Mouse (Mus musculus) heart, adult 18-20 months (tissue): ENCODE measurements around the gene Gm7075. TPM values are rescaled to one million over a fixed set of nuclear protein-coding genes. Genes with fewer than 3 reads are reported as not detected.
"Not testable (repeated sequence)": the region's sequence is repeated elsewhere in the genome, so short reads cannot be mapped to it uniquely, and the experiment has no call there.

Experiments
- DNase-seq, 2 experiments: peaks; one replicate each; pipeline ENCODE4 v3.0.0; 2021 to 2022; ENCODE audit warnings: mixed read lengths in 1 of 2
- long read RNA-seq, 2 experiments: library from polyadenylated mRNA; stranded (forward); transcript quantifications; one replicate each; pipeline ENCODE4 v2.0.0; 2021
- total RNA-seq, 2 experiments: library from RNA; stranded (reverse); gene quantifications; 2 replicates each; pipeline ENCODE4 v1.2.3; 2021

Gene Gm7075
- not detected for total RNA-seq
- long read RNA-seq, experiment 1, transcript Gm7075-201 (1 exons, 425 nt): major isoform, 18 of 18 reads
- long read RNA-seq, experiment 1, partial matches to known transcripts: 0 of 18 reads
- long read RNA-seq, experiment 1, other reads (novel, unspliced or antisense): 0 of 18 reads
- long read RNA-seq, experiment 2, transcript Gm7075-201 (1 exons, 425 nt): major isoform, 15 of 15 reads
- long read RNA-seq, experiment 2, partial matches to known transcripts: 0 of 15 reads
- long read RNA-seq, experiment 2, other reads (novel, unspliced or antisense): 0 of 15 reads

- peak; percentile 11 to 63 for DNase-seq
Measured at GRCm38 (mm10) chr10:63421739-63422735, at the start of gene Gm7075. Gene Gm7075 (minus strand): TSS chr10:63421789.

GRCm38 (mm10) chr10:63460935-63461334, 39.3 kb upstream of the Gm7075 start:
- DNase-seq: no peak

DNA sequence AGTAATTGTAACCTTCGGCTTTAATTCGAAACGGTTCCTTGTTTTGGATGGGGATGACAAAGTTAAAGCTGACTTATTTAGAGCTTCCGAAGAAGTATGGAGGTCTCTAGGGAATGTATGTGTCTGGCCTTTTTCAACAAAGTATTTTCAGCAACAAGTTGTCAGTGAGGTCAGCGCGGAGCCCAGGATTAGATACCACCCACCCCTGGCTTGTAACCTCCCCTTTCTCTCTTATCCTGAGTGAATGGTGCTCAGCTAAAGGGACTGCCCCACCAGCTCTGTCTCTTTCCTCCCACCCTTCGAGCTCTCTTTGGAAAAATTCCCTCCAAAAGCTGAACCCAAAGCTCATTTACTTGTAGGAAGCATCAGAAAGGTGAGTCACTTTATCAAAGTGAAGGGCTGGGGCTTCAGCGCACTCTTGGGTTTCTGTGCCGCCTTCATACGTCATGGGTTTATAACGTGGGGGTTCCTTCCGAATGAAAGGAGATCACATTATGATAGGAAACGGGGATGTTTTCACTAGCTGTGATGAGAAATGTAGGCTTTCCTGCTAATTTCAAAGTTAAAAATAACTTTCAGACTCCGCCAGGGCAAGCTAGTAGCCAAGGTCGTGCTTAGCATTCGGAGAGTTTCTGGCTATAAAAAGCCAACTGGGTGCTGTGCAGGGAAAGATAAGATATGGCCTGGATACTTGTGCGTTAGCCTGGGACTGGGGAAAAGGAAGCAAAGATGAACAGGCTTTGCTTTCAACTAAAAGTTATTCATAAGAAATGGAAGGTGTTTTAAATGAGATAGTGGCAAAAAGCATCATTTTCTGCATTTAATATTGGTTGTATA, 35.9 kb upstream of the Gm7075 start:
- peak; percentile 54 to 60 for DNase-seq

GRCm38 (mm10) chr10:63455110-63455878, 33.7 kb upstream of the Gm7075 start:
- DNase-seq: no peak

- DNase-seq: no peak
Measured at GRCm38 (mm10) chr10:63453926-63454325, 32.3 kb upstream of the Gm7075 start.

DNA sequence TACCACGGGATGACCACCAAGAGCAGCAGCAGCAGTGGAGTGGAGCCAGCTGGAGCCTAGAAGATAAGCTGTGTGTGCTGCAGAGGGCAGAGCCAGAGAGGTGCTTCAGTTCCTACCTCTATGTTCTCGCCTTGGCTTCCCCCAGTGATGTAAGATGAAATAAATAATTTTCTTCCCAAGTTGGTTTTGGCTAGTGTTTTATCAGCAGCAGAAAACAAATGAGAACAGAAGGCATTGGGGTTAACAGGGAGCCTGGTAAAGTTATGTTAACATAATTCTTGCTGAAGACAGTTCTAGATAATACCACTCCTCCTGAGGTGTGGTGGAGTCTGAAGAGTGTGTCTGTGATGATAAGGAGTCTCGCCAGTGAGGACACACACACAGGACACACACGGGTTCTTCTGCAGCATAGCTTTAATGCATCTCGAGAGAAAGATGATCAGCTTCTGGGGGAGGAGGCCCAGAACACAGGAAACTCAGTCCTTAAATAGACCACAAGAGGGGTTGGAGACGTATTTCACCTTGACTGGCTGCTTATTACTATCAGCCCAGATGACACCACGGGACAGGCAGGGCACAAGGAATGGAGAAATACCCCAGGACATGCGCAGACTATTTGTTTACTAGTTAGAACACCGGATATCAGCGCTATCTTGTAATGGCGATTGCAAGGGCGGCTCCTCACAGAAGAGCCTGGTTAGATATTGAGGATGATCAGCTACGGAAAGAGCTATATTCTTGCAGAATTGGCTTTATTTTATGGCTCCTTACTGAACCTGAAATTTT, 23.2 kb upstream of the Gm7075 start:
- not testable (repeated sequence) for DNase-seq

GRCm38 (mm10) chr10:63439694-63440228, 18.2 kb upstream of the Gm7075 start:
- DNase-seq: no peak

GRCm38 (mm10) chr10:63438736-63439262, 17.2 kb upstream of the Gm7075 start:
- DNase-seq: no peak

- no peak for DNase-seq
Measured at GRCm38 (mm10) chr10:63432887-63433286, 11.3 kb upstream of the Gm7075 start.

DNA sequence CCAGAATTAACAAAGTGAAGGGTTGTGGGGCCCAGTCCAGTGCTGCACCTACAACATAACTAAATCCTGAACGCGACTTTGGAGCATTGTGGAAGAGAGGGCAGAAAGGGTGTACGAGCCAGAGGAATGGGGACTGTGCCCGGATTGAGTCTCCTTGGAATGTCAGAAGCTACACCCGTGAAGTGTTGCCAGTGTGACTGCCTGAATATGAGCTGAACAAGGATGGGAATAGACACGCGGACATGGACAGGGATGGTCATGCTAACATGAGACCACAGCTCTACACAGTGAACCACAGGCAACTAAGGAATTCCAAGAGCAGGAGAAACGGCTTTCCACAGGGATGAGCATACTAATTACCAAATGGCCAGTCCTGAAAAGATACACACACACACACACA, 10.5 kb upstream of the Gm7075 start:
- no peak for DNase-seq

DNA sequence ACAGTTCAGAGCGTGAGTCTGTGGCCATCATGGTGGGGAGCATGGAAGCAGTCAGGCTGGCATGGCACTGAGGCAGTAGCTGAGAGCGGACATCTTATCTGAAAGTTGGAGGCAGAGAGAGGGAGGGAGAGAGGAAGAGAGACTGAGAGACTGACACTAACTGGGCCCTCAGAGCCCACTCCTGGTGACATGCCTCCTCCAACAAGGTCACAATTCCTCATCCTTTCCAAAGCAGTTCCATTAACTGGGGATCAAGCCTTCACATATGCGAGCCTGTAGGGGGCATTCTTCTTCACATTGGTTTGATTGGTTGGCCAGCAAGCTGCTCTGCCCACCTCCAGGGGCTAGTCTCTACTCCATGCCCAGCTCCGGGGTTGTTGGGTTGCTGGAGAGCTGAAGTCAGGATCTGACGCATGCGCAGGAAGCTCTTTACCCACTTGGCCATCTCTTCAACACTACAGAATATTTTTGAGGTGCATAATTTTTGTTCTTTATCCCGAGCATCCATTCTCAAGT, 9.7 kb upstream of the Gm7075 start:
- no peak for DNase-seq

GRCm38 (mm10) chr10:63429785-63430305, 8.3 kb upstream of the Gm7075 start, which contains the start of gene Ctnna3:
Gene Ctnna3 (plus strand): TSS chr10:63430098.
- DNase-seq: peak; percentile 88 to 92

DNA sequence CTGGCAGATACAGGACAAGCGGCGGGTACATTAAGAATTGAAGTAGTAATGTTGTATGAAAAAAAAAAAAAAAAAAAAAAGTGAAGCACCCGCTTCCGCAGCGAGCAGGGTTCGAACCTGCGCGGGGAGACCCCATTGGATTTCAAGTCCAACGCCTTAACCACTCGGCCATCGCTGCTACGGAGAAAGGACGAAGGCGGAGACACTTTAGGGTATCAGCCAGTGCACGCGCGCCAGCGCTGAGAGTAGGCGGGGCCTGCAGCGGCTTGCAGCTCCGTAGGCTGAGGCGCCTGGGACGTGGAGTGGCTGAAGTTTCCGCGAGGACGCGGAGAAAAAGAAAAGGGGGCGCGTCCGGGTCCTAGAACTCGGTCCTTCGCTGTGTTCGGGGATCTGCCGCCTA, 7.8 kb upstream of the Gm7075 start:
- DNase-seq: peak; percentile 97 to 100

- DNase-seq: no peak
Measured at GRCm38 (mm10) chr10:63429023-63429340, 7.4 kb upstream of the Gm7075 start.

DNA sequence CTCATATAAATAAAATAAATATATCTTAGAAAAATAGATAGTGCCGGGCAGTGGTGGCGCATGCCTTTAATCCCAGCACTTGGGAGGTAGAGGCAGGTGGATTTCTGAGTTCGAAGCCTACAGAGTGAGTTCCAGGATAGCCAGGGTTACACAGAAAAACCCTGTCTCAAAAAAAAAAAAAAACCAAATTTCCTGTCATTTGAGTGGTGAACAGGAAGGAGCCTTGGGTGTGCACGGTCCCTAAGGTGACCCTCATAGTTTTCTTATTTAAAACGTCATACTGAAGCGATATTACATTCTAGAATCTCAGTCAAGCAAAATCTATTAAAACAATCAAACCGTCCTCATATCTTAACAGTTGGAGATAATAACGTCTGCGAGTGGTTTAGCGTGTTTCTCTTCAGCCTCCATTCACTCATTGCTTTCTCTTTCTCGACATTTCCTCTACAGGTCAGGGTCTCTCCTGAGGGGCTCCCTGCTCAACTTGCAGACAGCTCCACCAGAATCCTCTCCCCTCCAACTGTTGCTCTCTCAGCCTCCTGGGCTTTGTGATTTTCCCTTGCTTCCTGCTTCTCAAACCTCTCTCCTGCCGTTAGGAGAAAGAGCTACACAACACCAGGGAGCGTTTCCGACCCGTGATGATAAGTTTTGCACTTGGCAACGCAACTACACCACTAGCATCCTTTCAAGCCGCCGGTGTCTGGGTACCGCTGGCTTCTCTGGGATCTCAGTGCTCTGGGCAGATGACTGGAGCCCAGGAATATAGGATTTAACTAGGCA, 6.8 kb upstream of the Gm7075 start:
- DNase-seq: peak; percentile 46 to 55

- DNase-seq: peak in 1 of 2 experiments; percentile 8
Measured at GRCm38 (mm10) chr10:63427146-63427545, 5.6 kb upstream of the Gm7075 start.

DNA sequence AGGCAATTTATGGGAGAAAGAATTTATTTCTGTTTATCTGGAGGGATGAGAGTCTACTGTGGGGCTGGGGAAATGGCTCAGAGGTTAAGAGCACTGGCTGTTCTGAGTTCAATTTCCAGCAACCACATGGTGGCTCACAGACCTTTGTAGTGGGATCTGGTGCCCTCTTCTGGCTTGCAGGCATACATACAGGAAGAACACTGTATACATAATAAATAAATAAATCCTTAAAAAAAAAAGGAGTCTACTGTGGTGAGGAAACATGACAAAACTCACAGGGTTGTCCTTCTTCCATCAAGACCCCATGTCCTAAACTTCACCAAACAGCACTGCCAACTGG, 2.9 kb upstream of the Gm7075 start:
- DNase-seq: peak; percentile 53 to 58

GRCm38 (mm10) chr10:63423591-63424474, 2.2 kb upstream of the Gm7075 start:
- DNase-seq: no peak
